Mouse (Mus musculus) layer of hippocampus, adult 11-12 months (tissue): ENCODE data around the gene Cyp4f14.

Experiments
- DNase-seq: peaks from one replicate; pipeline ENCODE4 v3.0.0; 2022; ENCODE audit warnings: low spot score

Cyp4f14 gene

GRCm38 (mm10) chr17:32917131-32917530 is at the start of gene Cyp4f14:
Gene Cyp4f14 (minus strand): TSS chr17:32917342.
- no peak for DNase-seq

- DNase-seq: peak; percentile 94
Observed at GRCm38 (mm10) chr17:32965623-32966290, 48.6 kb upstream of the Cyp4f14 start, which contains the start of gene Zfp472. Gene Zfp472 (plus strand): TSS chr17:32965814.

- no peak for DNase-seq
Observed at GRCm38 (mm10) chr17:32965253-32965622, 48.1 kb upstream of the Cyp4f14 start.

GRCm38 (mm10) chr17:32951441-32951840 is 34.3 kb upstream of the Cyp4f14 start:
- DNase-seq: peak; percentile 91

- no peak for DNase-seq
Observed at GRCm38 (mm10) chr17:32951006-32951405, 33.9 kb upstream of the Cyp4f14 start.

GRCm38 (mm10) chr17:32950136-32950535 is 33.0 kb upstream of the Cyp4f14 start:
- no peak for DNase-seq

GRCm38 (mm10) chr17:32947215-32947914 is 30.2 kb upstream of the Cyp4f14 start, which contains the start of gene Cyp4f13:
Gene Cyp4f13 (minus strand): TSS chr17:32947402.
- DNase-seq: peak; percentile 95

- DNase-seq: no peak
Observed at GRCm38 (mm10) chr17:32946716-32947115, 29.6 kb upstream of the Cyp4f14 start.

GRCm38 (mm10) chr17:32944402-32945035 is 27.4 kb upstream of the Cyp4f14 start:
- no peak for DNase-seq

- no peak for DNase-seq
Observed at GRCm38 (mm10) chr17:32943661-32944060, 26.5 kb upstream of the Cyp4f14 start.

GRCm38 (mm10) chr17:32939831-32940230 is 22.7 kb upstream of the Cyp4f14 start:
- no peak for DNase-seq

- no peak for DNase-seq
Observed at GRCm38 (mm10) chr17:32927803-32928202, 10.7 kb upstream of the Cyp4f14 start.

GRCm38 (mm10) chr17:32924658-32925312 is 7.6 kb upstream of the Cyp4f14 start:
- peak; percentile 65 for DNase-seq

GRCm38 (mm10) chr17:32923681-32924080 is 6.5 kb upstream of the Cyp4f14 start:
- no peak for DNase-seq

- no peak for DNase-seq
Observed at GRCm38 (mm10) chr17:32919123-32919522, 2.0 kb upstream of the Cyp4f14 start.

GRCm38 (mm10) chr17:32916075-32916474 is 1.1 kb downstream of the Cyp4f14 start:
- no peak for DNase-seq

GRCm38 (mm10) chr17:32906172-32906571 is 11.0 kb downstream of the Cyp4f14 start:
- DNase-seq: no peak

GRCm38 (mm10) chr17:32905239-32905638 is 11.9 kb downstream of the Cyp4f14 start:
- DNase-seq: peak; percentile 42

- DNase-seq: no peak
Observed at GRCm38 (mm10) chr17:32904414-32904813, 12.7 kb downstream of the Cyp4f14 start.

GRCm38 (mm10) chr17:32901751-32902525 is 15.2 kb downstream of the Cyp4f14 start:
- DNase-seq: no peak

GRCm38 (mm10) chr17:32895421-32895820 is 21.7 kb downstream of the Cyp4f14 start:
- DNase-seq: no peak

- DNase-seq: no peak
Observed at GRCm38 (mm10) chr17:32893901-32894300, 23.2 kb downstream of the Cyp4f14 start.
